15 mouse cellular contexts compared by ENCODE assay signal in the genomic region with DNA sequence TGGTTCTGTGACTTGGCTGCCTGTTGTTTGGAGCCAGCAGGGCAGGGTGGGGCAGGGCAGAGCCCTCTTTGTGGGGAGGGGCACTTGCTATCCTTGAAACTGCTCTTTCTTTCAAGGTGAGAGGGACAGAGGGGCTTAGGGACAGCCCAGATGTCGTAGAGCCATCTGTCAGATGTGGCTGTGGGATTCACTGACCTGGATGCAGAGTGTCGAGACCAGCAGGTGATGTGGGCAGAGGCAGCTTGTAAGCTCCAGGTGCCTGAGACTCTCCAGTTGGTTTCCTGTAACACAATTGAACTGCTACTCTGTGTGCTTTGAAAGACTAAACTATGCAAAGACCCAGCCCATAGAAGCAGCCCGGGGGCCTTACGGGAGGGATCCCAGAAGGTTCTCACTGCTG.
A peak's percentile ranks its signal among the peaks of the same experiment; 100 is the strongest.
DNase-seq lines count a peak whose midpoint lies in the region; ATAC-seq and TF ChIP-seq lines count a peak whose summit lies in the region.
"Had no signal": no experiment of that assay in that cellular context is flagged by ENCODE, and none has a peak within 500 bp of the region (broad histone marks: within the 10 kb centered on the region; RNA-seq: fewer than 3 reads in every experiment).

No protein-coding gene starts in this region.

- no peak for TF ChIP-seq CTCF in gastrocnemius, adult 2 months (IDR thresholded peaks at IDR 0.05)
- no peak for TF ChIP-seq CTCF in heart, postnatal 0 days (IDR thresholded peaks at IDR 0.05; ENCODE audit: low read depth)
- TF ChIP-seq CTCF in E14TG2a.4 (conservative IDR thresholded peaks at IDR 0.05; ENCODE audit: low read length), result no peak
- no peak for TF ChIP-seq CTCF in thymus, adult 2 months (IDR thresholded peaks at IDR 0.05; ENCODE audit: borderline replicate concordance, control insufficient read depth, extremely low read depth, insufficient read depth, low read length, poor library complexity)
- TF ChIP-seq CTCF in kidney, adult 2 months (conservative IDR thresholded peaks at IDR 0.05; ENCODE audit: insufficient read depth, insufficient read length, low read depth, low read length), result no peak

- H3K4me2 ChIP-seq in heart, postnatal 0 days (ENCODE audit: low read depth, low read length), result no peak overlapping the region
- H3K4me2 ChIP-seq: hindbrain, embryonic 13.5 days; intestine, embryonic 15.5 days; liver, embryonic 15.5 days had no signal

- peak overlapping the region; percentile 65 for H3K27ac ChIP-seq in gastrocnemius, adult 2 months
- peak overlapping the region; percentile 46; the same call in 1 of the 2 replicates for H3K27ac ChIP-seq in heart, postnatal 0 days (ENCODE audit: low read depth)
- H3K27ac ChIP-seq in thymus, adult 2 months (ENCODE audit: control insufficient read depth, insufficient read depth, low read length), result peak overlapping the region; percentile 60; the same call in 1 of the 2 replicates
- no peak overlapping the region for H3K27ac ChIP-seq in kidney, adult 2 months (ENCODE audit: insufficient read depth, low read depth, low read length)
- H3K27ac ChIP-seq: hindbrain, embryonic 13.5 days; intestine, embryonic 15.5 days; liver, embryonic 15.5 days had no signal

- peaks cover 19% of the 10 kb centered on the region for H3K36me3 ChIP-seq in heart, postnatal 0 days (replicated peaks; ENCODE audit: control insufficient read depth, insufficient read depth, low read length)
- H3K36me3 ChIP-seq in E14TG2a.4 (ENCODE audit: insufficient read depth, low read length), result peaks cover 24% of the 10 kb centered on the region
- no peaks in the 10 kb centered on the region for H3K36me3 ChIP-seq in thymus, adult 2 months (ENCODE audit: control insufficient read depth, insufficient read depth, low read length)
- H3K36me3 ChIP-seq in kidney, adult 2 months (ENCODE audit: control insufficient read depth, insufficient read depth, low read length), result no peaks in the 10 kb centered on the region
- H3K36me3 ChIP-seq: intestine, embryonic 15.5 days; liver, embryonic 15.5 days had no signal

- ATAC-seq in heart, postnatal 0 days (ENCODE audit: insufficient read depth, low read depth), result no peak
- no peak for ATAC-seq in megakaryocyte progenitor cell, adult 5-6 weeks (replicated peaks; ENCODE audit: poor library complexity)
- ATAC-seq: forebrain, postnatal 0 days; intestine, embryonic 15.5 days had no signal

- peaks cover 50% of the 10 kb centered on the region for H3K4me1 ChIP-seq in heart, postnatal 0 days (ENCODE audit: control insufficient read depth, insufficient read depth)
- H3K4me1 ChIP-seq in E14TG2a.4 (replicated peaks; ENCODE audit: low read depth, low read length), result peaks cover 62% of the 10 kb centered on the region
- H3K4me1 ChIP-seq in thymus, adult 2 months (replicated peaks; ENCODE audit: control insufficient read depth, insufficient read depth, low read length), result peaks cover 38% of the 10 kb centered on the region
- H3K4me1 ChIP-seq in kidney, adult 2 months (ENCODE audit: control insufficient read depth, insufficient read depth, low read length), result peaks cover 3% of the 10 kb centered on the region

- no peak overlapping the region for H3K9ac ChIP-seq in heart, postnatal 0 days (replicated peaks; ENCODE audit: low read depth, low read length)
- H3K9ac ChIP-seq: forebrain, postnatal 0 days; hindbrain, embryonic 13.5 days; intestine, embryonic 15.5 days; liver, embryonic 15.5 days had no signal

- no peak for TF ChIP-seq POLR2A in thymus, adult 2 months (IDR thresholded peaks at IDR 0.05; ENCODE audit: control insufficient read depth, extremely low read depth, insufficient read depth, low read length, poor library complexity)
- no peak for TF ChIP-seq POLR2A in kidney, adult 2 months (IDR thresholded peaks at IDR 0.05; ENCODE audit: low read depth, low read length)

- H3K27me3 ChIP-seq in heart, postnatal 0 days (ENCODE audit: control insufficient read depth, insufficient read depth, low read length), result no peaks in the 10 kb centered on the region
- no peaks in the 10 kb centered on the region for H3K27me3 ChIP-seq in E14TG2a.4 (ENCODE audit: insufficient read depth, low read length)
- no peaks in the 10 kb centered on the region for H3K27me3 ChIP-seq in thymus, adult 2 months (ENCODE audit: control insufficient read depth, insufficient read depth, low read length)
- H3K27me3 ChIP-seq in kidney, adult 2 months (replicated peaks; ENCODE audit: control insufficient read depth, insufficient read depth, low read length), result no peaks in the 10 kb centered on the region
- H3K27me3 ChIP-seq: hindbrain, embryonic 13.5 days; intestine, embryonic 15.5 days; liver, embryonic 15.5 days had no signal

- DNase-seq in gastrocnemius, adult 2 months, result no peak
- no peak for DNase-seq in gastrocnemius, postnatal 14 days
- DNase-seq in heart, postnatal 0 days (ENCODE audit: low spot score), result no peak
- DNase-seq in heart, postnatal 14 days, result no peak
- DNase-seq in thymus, adult 2 months, result peak; percentile 37
- no peak for DNase-seq in kidney, adult 2 months
- DNase-seq: cerebellum, postnatal 10 days; embryo, embryonic 11 days; forebrain, postnatal 0 days; gastrocnemius, postnatal 25 days had no signal

- intact Hi-C loops in gastrocnemius, adult 2 months (cut with DNase I), result no loop called here
- intact Hi-C loops in gastrocnemius, postnatal 14 days (cut with DNase I; ENCODE audit: low total_unique reads), result no loop called here
- intact Hi-C loops in heart, postnatal 14 days (cut with DNase I), result loop anchor here (5.0 kb wide), 1 partner anchor 55 kb away; no protein-coding TSS in a partner anchor

- no peak overlapping the region for H3K4me3 ChIP-seq in gastrocnemius, adult 2 months
- H3K4me3 ChIP-seq in heart, postnatal 0 days (ENCODE audit: low read depth, low read length), result no peak overlapping the region
- H3K4me3 ChIP-seq in E14TG2a.4 (replicated peaks; ENCODE audit: low read length), result peak overlapping the region; percentile 55
- H3K4me3 ChIP-seq in thymus, adult 2 months (ENCODE audit: control insufficient read depth, insufficient read depth, low read length), result no peak overlapping the region
- no peak overlapping the region for H3K4me3 ChIP-seq in kidney, adult 2 months (ENCODE audit: insufficient read depth, low read depth, low read length)
- H3K4me3 ChIP-seq: hindbrain, embryonic 13.5 days; intestine, embryonic 15.5 days; liver, embryonic 15.5 days had no signal

- TF ChIP-seq EP300 in heart, postnatal 0 days (IDR thresholded peaks at IDR 0.05; ENCODE audit: low read depth), result no peak

- 67% methylated on average over 4 of the region's 4 CpGs for WGBS in heart, postnatal 0 days
- WGBS in thymus, adult 2 months, result 14% methylated on average over 4 of the region's 4 CpGs
- 91% methylated on average over 4 of the region's 4 CpGs for WGBS in kidney, adult 2 months

- no peaks in the 10 kb centered on the region for H3K9me3 ChIP-seq in heart, postnatal 0 days (replicated peaks; ENCODE audit: control insufficient read depth, low read length)
- H3K9me3 ChIP-seq in E14TG2a.4 (ENCODE audit: low read length), result no peaks in the 10 kb centered on the region
- H3K9me3 ChIP-seq: hindbrain, embryonic 13.5 days; intestine, embryonic 15.5 days; liver, embryonic 15.5 days had no signal
